Mouse (Mus musculus) C2C12 (cell line): ENCODE measurements around the gene Aldh1l1. TPM values are rescaled to one million over a fixed set of nuclear protein-coding genes. Genes with fewer than 3 reads are reported as not detected.

Source experiments
- H3K27me3 ChIP-seq: one replicate; pipeline ENCODE4 v1.6.1; 2011; ENCODE audit not compliant: control insufficient read depth, insufficient read depth, insufficient read length
- H3K36me3 ChIP-seq: one replicate; pipeline ENCODE4 v1.6.1; 2011; ENCODE audit not compliant: control insufficient read depth, insufficient read depth
- H3K4me3 ChIP-seq: one replicate; pipeline ENCODE4 v1.5.1; 2011; ENCODE audit warnings: mild to moderate bottlenecking, control low read depth; ENCODE audit not compliant: poor library complexity, insufficient read depth, severe bottlenecking
- H3K79me2 ChIP-seq: one replicate; pipeline ENCODE4 v1.6.1; 2011; ENCODE audit not compliant: control insufficient read depth, insufficient read depth
- H3K79me3 ChIP-seq: one replicate; pipeline ENCODE4 v1.6.1; 2011; ENCODE audit warnings: low read depth, control low read depth
- H3ac ChIP-seq: one replicate; pipeline ENCODE3; 2011; ENCODE audit warnings: low read depth; ENCODE audit not compliant: control insufficient read depth, insufficient read length
- CEBPB ChIP-seq: IDR thresholded peaks from one replicate; pipeline ENCODE4 v1.6.1; 2011; ENCODE audit warnings: low read depth, mild to moderate bottlenecking, control low read depth, moderate library complexity
- CTCF ChIP-seq: IDR thresholded peaks from one replicate; pipeline ENCODE4 v1.5.1; 2011; ENCODE audit not compliant: control insufficient read depth, insufficient read depth, insufficient read length
- FOSL1 ChIP-seq: IDR thresholded peaks from one replicate; pipeline ENCODE4 v1.8.0; 2011; ENCODE audit warnings: mild to moderate bottlenecking, low read length; ENCODE audit not compliant: poor library complexity, insufficient read depth, severe bottlenecking
- MAX ChIP-seq: IDR thresholded peaks from one replicate; pipeline ENCODE4 v1.6.1; 2011; ENCODE audit warnings: mild to moderate bottlenecking, control low read depth
- MYOD1 ChIP-seq: IDR thresholded peaks from one replicate; pipeline ENCODE4 v1.6.1; 2011; ENCODE audit warnings: low read depth; ENCODE audit not compliant: control insufficient read depth, insufficient read length
- MYOG ChIP-seq: IDR thresholded peaks from one replicate; pipeline ENCODE4 v1.6.1; 2011; ENCODE audit not compliant: control insufficient read depth, insufficient read length; ENCODE audit errors: extremely low read depth
- USF1 ChIP-seq: IDR thresholded peaks from one replicate; pipeline ENCODE4 v1.6.1; 2011; ENCODE audit warnings: low read depth, mild to moderate bottlenecking, control low read depth, moderate library complexity
- polyA plus RNA-seq: library from polyadenylated mRNA; unstranded; fragments of >200 nt; fragmentation: generic; extraction: Trizol; gene quantifications from one replicate; pipeline ENCODE4 v1.2.1, GENCODE M21; 2012; ENCODE audit warnings: missing spikeins

Gene Aldh1l1
- polyA plus RNA-seq, 1 experiment, result 0.16 TPM

- Histone ChIP-seq H3K79me3 (no peaks in the 10 kb centered on the region), H3K79me2 (no peaks in the 10 kb centered on the region), H3K4me3 (no peak overlapping the region), H3K27me3 (peaks cover 16% of the 10 kb centered on the region), H3ac (no peak overlapping the region), H3K36me3 (no peaks in the 10 kb centered on the region)
- TF ChIP-seq USF1 (no peak), MAX (no peak), CTCF (no peak), MYOG (no peak), CEBPB (no peak), MYOD1 (no peak)
These were observed 58.2 kb downstream of the Aldh1l1 start for GRCm38 (mm10) chr6:90544433-90544832.

- Histone ChIP-seq H3K4me3 (no peak overlapping the region), H3K79me3 (no peaks in the 10 kb centered on the region), H3K27me3 (peaks cover 19% of the 10 kb centered on the region), H3ac (no peak overlapping the region), H3K79me2 (no peaks in the 10 kb centered on the region), H3K36me3 (no peaks in the 10 kb centered on the region)
- no peak for TF ChIP-seq FOSL1
These were observed 60.0 kb downstream of the Aldh1l1 start for GRCm38 (mm10) chr6:90546274-90546673.

- H3K79me3 ChIP-seq, result no peaks in the 10 kb centered on the region
- H3K27me3 ChIP-seq, result peaks cover 19% of the 10 kb centered on the region
- no peak overlapping the region for H3ac ChIP-seq
- no peaks in the 10 kb centered on the region for H3K36me3 ChIP-seq
- H3K79me2 ChIP-seq, result no peaks in the 10 kb centered on the region
- H3K4me3 ChIP-seq, result no peak overlapping the region
- TF ChIP-seq MAX, result no peak
These were observed 60.8 kb downstream of the Aldh1l1 start for GRCm38 (mm10) chr6:90547041-90547440.

GRCm38 (mm10) chr6:90550161-90550912, 64.1 kb downstream of the Aldh1l1 start:
- H3K4me3 ChIP-seq, result no peak overlapping the region
- TF ChIP-seq CTCF, result no peak
- TF ChIP-seq USF1, result no peak
- no peak for TF ChIP-seq FOSL1
- no peak for TF ChIP-seq MYOD1
- TF ChIP-seq MAX, result no peak
- no peak for TF ChIP-seq MYOG
- no peak for TF ChIP-seq CEBPB
- no peaks in the 10 kb centered on the region for H3K79me3 ChIP-seq
- H3K79me2 ChIP-seq, result no peaks in the 10 kb centered on the region
- peaks cover 17% of the 10 kb centered on the region for H3K27me3 ChIP-seq
- no peak overlapping the region for H3ac ChIP-seq
- H3K36me3 ChIP-seq, result no peaks in the 10 kb centered on the region

- Histone ChIP-seq H3K36me3 (no peaks in the 10 kb centered on the region), H3K27me3 (peaks cover 19% of the 10 kb centered on the region), H3ac (no peak overlapping the region), H3K4me3 (no peak overlapping the region), H3K79me2 (no peaks in the 10 kb centered on the region), H3K79me3 (no peaks in the 10 kb centered on the region)
- TF ChIP-seq CEBPB (no peak), FOSL1 (no peak), MYOD1 (no peak), MAX (no peak), USF1 (no peak), MYOG (no peak), CTCF (no peak)
These were observed 65.0 kb downstream of the Aldh1l1 start for GRCm38 (mm10) chr6:90551251-90551650.

- peaks cover 17% of the 10 kb centered on the region for H3K27me3 ChIP-seq
- TF ChIP-seq MYOD1, result no peak
- H3K4me3 ChIP-seq, result no peak overlapping the region
These were observed 67.0 kb downstream of the Aldh1l1 start for GRCm38 (mm10) chr6:90553197-90553596.

GRCm38 (mm10) chr6:90553682-90554081, 67.5 kb downstream of the Aldh1l1 start:
- Histone ChIP-seq H3ac (no peak overlapping the region), H3K4me3 (no peak overlapping the region), H3K36me3 (no peaks in the 10 kb centered on the region), H3K27me3 (peaks cover 17% of the 10 kb centered on the region), H3K79me3 (no peaks in the 10 kb centered on the region), H3K79me2 (no peaks in the 10 kb centered on the region)
- no peak for TF ChIP-seq MAX
- no peak for TF ChIP-seq FOSL1
- TF ChIP-seq MYOG, result no peak
- TF ChIP-seq USF1, result no peak
- no peak for TF ChIP-seq MYOD1
- TF ChIP-seq CEBPB, result no peak
- no peak for TF ChIP-seq CTCF

More at GRCm38 (mm10) chr6:90553197-90553596, 67.0 kb downstream of the Aldh1l1 start:
- Histone ChIP-seq H3K79me3 (no peaks in the 10 kb centered on the region), H3ac (no peak overlapping the region), H3K79me2 (no peaks in the 10 kb centered on the region), H3K36me3 (no peaks in the 10 kb centered on the region)
